Mouse (Mus musculus) ES-E14 (cell line): ENCODE data around the gene Gpat2. TPM values are rescaled to one million over a fixed set of nuclear protein-coding genes. Genes with fewer than 3 reads are reported as not detected.

Experiments
- DNase-seq: peaks from one replicate; pipeline ENCODE4 v3.0.0-alpha.2; 2013; ENCODE audit warnings: low read depth, low spot score
- H3K27ac ChIP-seq: 2 replicates; pipeline ENCODE4 v1.5.1; 2012; ENCODE audit warnings: low read depth, mild to moderate bottlenecking, low read length, moderate library complexity, mixed read lengths; ENCODE audit not compliant: poor library complexity, insufficient read depth, severe bottlenecking
- H3K36me3 ChIP-seq: 2 replicates; pipeline ENCODE4 v1.6.1; 2012; ENCODE audit warnings: mild to moderate bottlenecking, low read length, moderate library complexity, mixed read lengths; ENCODE audit not compliant: control insufficient read depth, poor library complexity, insufficient read depth, severe bottlenecking
- H3K4me1 ChIP-seq, 2 experiments: fragments of 150-350 bp in 1 of 2; sonication (generic) in 1 of 2; 2 replicates each; pipeline ENCODE4 v1.6.1; 2012; ENCODE audit warnings: low read length in 2 of 2, mild to moderate bottlenecking in 1 of 2, mixed read lengths in 1 of 2; ENCODE audit not compliant: control insufficient read depth in 2 of 2, insufficient read depth in 2 of 2, poor library complexity in 1 of 2
- H3K4me3 ChIP-seq, 2 experiments: fragments of 150-350 bp in 1 of 2; sonication (generic) in 1 of 2; 2 replicates each; pipeline ENCODE4 v1.5.1; 2012; ENCODE audit warnings: low read length in 2 of 2, low read depth in 1 of 2, mild to moderate bottlenecking in 1 of 2, mixed read lengths in 1 of 2; ENCODE audit not compliant: insufficient read depth in 1 of 2, poor library complexity in 1 of 2, severe bottlenecking in 1 of 2
- H3K9ac ChIP-seq: 2 replicates; pipeline ENCODE4 v1.6.1; 2012; ENCODE audit warnings: low read depth, mild to moderate bottlenecking, low read length, mixed read lengths; ENCODE audit not compliant: poor library complexity, insufficient read depth, severe bottlenecking
- H3K9me3 ChIP-seq: fragments of 150-350 bp; sonication (generic); 2 replicates; pipeline ENCODE4 v1.6.1; 2012; ENCODE audit warnings: low read depth, mild to moderate bottlenecking, low read length; ENCODE audit not compliant: control insufficient read depth, insufficient read depth
- CHD2 ChIP-seq: IDR thresholded peaks from 2 replicates; pipeline ENCODE4 v1.6.1; 2014; ENCODE audit warnings: mild to moderate bottlenecking, low read depth, low read length, inconsistent platforms
- HCFC1 ChIP-seq: IDR thresholded peaks from 2 replicates; pipeline ENCODE4 v1.6.1; 2012; ENCODE audit warnings: low read length, inconsistent platforms, borderline replicate concordance; ENCODE audit not compliant: insufficient read depth
- MAFK ChIP-seq: IDR thresholded peaks from 2 replicates; pipeline ENCODE4 v1.6.1; 2014; ENCODE audit warnings: mild to moderate bottlenecking, low read depth, low read length, inconsistent platforms; ENCODE audit not compliant: insufficient read depth
- ZC3H11A ChIP-seq: IDR thresholded peaks from 2 replicates; pipeline ENCODE4 v1.6.1; 2012; ENCODE audit warnings: low read depth, mild to moderate bottlenecking, inconsistent platforms, low read length, borderline replicate concordance
- ZNF384 ChIP-seq: IDR thresholded peaks from 2 replicates; pipeline ENCODE4 v1.6.1; 2012; ENCODE audit warnings: low read depth, low read length, inconsistent platforms
- in situ Hi-C, 2 experiments: fragments of 600-800 bp; cut with MboI; formaldehyde crosslinking; loops; one replicate each; pipeline ENCODE4 v1.15.1; 2025; ENCODE audit warnings: low sequenced_read_pairs in 2 of 2, inconsistent platforms in 1 of 2; ENCODE audit not compliant: unreplicated experiment in 2 of 2
- total RNA-seq: library from RNA; depleted of rRNA; stranded (reverse); fragments of 300-350 nt; gene quantifications from 2 replicates; pipeline ENCODE4 v1.2.3, GENCODE M21; 2012

The Gpat2 gene
- total RNA-seq, 1 experiment, result 27.3 TPM

DNA sequence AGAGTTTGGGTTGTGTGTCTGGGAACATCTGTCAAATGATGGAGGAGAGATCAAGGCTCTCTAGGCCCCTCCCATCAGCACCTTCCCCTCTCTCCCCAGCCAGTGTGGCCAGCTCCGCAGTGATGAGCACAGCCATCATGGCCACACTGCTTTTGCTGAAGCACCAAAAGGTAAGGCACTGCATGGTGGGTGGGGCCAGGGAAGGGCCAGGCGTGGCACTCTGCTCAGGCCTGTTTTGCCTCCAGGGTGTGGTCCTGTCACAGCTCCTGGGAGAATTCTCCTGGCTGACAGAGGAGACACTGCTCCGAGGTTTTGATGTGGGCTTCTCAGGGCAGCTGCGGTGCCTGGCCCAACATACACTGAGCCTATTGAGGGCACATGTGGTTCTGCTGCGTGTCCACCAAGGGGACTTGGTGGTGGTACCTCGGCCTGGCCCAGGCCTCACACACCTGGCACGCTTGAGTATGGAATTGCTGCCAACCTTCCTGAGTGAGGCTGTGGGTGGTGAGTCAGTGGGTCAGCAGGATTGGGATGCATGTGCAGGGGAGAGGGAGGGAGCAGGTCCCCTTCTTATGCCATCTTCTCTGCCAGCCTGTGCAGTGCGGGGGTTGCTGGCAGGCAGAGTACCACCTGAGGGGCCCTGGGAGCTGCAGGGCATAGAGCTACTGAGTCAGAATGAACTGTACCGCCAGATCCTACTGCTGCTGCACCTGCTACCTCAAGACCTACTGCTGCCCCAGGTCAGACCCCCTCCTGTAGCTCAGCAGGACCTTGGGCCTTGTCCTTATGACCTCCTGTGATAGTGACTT, 8.7 kb downstream of the Gpat2 start:
- in situ Hi-C loops, result no loop called here
- no peak for DNase-seq
- Histone ChIP-seq H3K9ac (no peak overlapping the region), H3K9me3 (no peaks in the 10 kb centered on the region), H3K4me3 (no peak overlapping the region), H3K36me3 (peaks cover 20% of the 10 kb centered on the region; the same call in 1 of the 2 replicates), H3K4me1 (peaks cover 0 to 3% of the 10 kb centered on the region in 2 experiments; a peak in 1 of 4 replicates), H3K27ac (no peak overlapping the region)
- no peak for TF ChIP-seq CHD2
- TF ChIP-seq ZC3H11A, result no peak
- no peak for TF ChIP-seq ZNF384
- TF ChIP-seq MAFK, result no peak
- no peak for TF ChIP-seq HCFC1

DNA sequence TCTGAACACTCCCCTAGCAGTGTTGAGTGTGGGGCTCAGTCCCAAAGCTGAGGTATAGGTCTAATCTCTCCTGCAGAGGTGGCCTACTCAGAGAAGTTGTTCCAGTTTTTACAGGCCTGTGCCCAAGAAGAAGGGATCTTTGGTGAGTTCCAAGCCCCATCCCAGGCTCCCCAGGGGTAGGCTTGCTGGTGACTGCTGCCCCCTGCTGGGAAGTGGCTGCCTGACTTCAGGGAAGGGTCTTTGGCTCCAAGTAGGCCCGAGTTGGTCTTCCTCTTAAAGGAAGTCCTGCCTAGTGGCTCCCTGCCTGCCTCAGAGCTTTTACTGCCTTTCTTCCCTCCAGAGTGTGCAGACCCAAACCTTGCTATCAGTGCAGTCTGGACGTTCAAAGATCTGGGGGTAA, 10.1 kb downstream of the Gpat2 start:
- TF ChIP-seq HCFC1 (no peak), ZC3H11A (no peak; the same call in 1 of the 2 replicates), MAFK (no peak), CHD2 (no peak), ZNF384 (no peak)
- in situ Hi-C loops, result no loop called here
- Histone ChIP-seq H3K36me3 (peaks cover 20% of the 10 kb centered on the region; the same call in 1 of the 2 replicates), H3K4me1 (peaks cover 0 to 3% of the 10 kb centered on the region in 2 experiments; a peak in 1 of 4 replicates), H3K9ac (no peak overlapping the region), H3K27ac (no peak overlapping the region), H3K9me3 (no peaks in the 10 kb centered on the region), H3K4me3 (no peak overlapping the region)
- no peak for DNase-seq

DNA sequence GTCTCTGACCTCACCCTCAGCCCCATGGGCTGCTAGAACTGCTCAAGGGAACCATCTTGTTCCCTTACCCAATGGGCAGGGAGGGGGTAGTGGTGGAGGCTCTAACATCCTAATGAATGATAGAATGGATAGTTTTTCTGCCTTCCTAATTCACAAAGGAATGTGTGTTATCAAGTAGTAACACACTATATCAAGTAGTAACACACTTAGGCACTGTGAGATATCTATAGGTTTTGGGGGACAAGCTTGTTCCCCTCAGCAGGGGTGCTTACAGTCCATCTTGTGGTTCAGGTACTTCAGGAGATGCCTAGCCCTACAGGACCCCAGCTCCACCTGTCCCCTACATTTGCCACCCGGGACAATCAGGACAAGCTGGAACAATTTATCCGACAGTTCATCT, 10.6 kb downstream of the Gpat2 start:
- no peak for TF ChIP-seq ZC3H11A
- no peaks in the 10 kb centered on the region for H3K9me3 ChIP-seq
- no peak overlapping the region for H3K27ac ChIP-seq
- no peak overlapping the region for H3K4me3 ChIP-seq
- peaks cover 0 to 3% of the 10 kb centered on the region in 2 experiments; a peak in 1 of 4 replicates for H3K4me1 ChIP-seq
- in situ Hi-C loops, result no loop called here
- H3K9ac ChIP-seq, result no peak overlapping the region
- DNase-seq, result no peak
- H3K36me3 ChIP-seq, result peaks cover 20% of the 10 kb centered on the region; the same call in 1 of the 2 replicates

DNA sequence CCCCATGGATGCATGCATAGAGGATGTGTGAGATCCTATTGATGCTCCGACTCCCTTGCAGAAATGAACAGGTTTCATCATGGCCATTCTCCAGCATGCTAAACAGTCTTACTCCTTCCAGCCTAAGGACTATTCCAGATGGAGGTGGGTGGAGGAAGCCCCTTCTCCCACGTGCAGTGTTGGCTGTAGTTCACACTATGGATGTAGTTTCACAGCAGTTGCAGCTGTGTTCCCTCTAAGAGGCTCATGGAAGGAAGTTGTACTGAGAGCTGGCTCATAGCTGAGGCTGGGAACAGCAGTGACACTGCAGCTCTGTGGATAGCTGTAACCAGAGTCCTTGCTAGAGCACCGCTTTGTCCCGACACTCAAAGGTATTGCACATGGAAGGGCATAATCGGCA, 12.7 kb downstream of the Gpat2 start:
- in situ Hi-C loops, result no loop called here
- TF ChIP-seq ZNF384 (no peak), ZC3H11A (no peak), HCFC1 (no peak), CHD2 (no peak)
- Histone ChIP-seq H3K9ac (no peak overlapping the region), H3K4me1 (peaks cover 0 to 3% of the 10 kb centered on the region in 2 experiments; a peak in 1 of 4 replicates), H3K27ac (no peak overlapping the region), H3K36me3 (peaks cover 20% of the 10 kb centered on the region; the same call in 1 of the 2 replicates), H3K4me3 (no peak overlapping the region), H3K9me3 (no peaks in the 10 kb centered on the region)
- no peak for DNase-seq

DNA sequence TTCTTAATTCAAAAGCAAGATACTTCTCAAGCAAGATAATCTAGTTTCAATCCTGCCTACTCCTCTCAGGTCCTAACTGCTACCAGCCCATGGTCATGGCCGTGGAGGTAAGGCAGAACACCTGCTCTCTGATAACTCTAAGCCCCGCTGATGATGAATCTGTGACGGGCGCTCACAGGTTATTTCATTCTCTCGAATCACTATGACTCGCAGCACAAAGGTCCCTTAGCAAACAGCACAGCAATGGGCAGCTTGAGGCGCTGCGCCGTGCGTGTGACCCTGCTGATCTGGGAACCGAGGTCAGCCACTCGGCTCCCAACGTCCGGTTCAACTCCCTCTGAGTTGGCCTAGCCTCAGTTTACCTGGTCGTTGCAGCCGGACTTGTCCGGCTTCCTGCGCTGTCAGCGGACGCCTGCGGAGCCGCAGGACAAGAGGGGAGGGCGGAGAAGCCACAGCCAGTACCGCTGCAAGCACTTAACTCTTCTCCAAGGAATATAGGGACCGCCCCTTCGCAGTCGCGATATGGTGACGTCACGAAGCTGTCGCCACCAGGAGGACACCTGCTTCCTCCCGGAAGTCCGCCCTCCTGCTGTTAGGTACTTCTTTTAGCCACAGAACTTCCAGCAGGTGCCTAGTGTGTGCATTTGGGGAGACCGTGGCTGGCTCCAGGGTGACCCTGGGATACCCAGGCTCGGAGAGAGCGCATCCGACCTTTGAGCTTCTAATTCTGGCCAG, 19.2 kb downstream of the Gpat2 start, which contains the start of gene Fahd2a:
TSS of gene Fahd2a (minus strand) at position 511 of the 735 bp plus-strand sequence.
- Histone ChIP-seq H3K36me3 (no peaks in the 10 kb centered on the region), H3K9ac (peak within 1 kb of the TSS; percentile 84), H3K27ac (no peak within 1 kb of the TSS), H3K4me1 (peaks cover 0 to 6% of the 10 kb centered on the region in 2 experiments; a peak in 1 of 4 replicates), H3K9me3 (no peaks in the 10 kb centered on the region), H3K4me3 (peak within 1 kb of the TSS; percentile 87 to 90)
- DNase-seq, result peak; percentile 93
- in situ Hi-C loops, result no loop called here
- no peak for TF ChIP-seq CHD2
- peak; percentile 82 for TF ChIP-seq HCFC1
- no peak for TF ChIP-seq MAFK
- TF ChIP-seq ZNF384, result no peak
- no peak for TF ChIP-seq ZC3H11A
